Mouse (Mus musculus) heart, adult 9 months (tissue): ENCODE measurements around the gene Farp1.
"Not testable (repeated sequence)": the region's sequence is repeated elsewhere in the genome, so short reads cannot be mapped to it uniquely, and the experiment has no call there.

ENCODE experiments used
- DNase-seq, 2 experiments: peaks; one replicate each; pipeline ENCODE4 v3.0.0; 2022; ENCODE audit warnings: low spot score in 2 of 2

The Farp1 gene

GRCm38 (mm10) chr14:121104760-121105329 is 69.8 kb downstream of the Farp1 start:
- no peak for DNase-seq

DNA sequence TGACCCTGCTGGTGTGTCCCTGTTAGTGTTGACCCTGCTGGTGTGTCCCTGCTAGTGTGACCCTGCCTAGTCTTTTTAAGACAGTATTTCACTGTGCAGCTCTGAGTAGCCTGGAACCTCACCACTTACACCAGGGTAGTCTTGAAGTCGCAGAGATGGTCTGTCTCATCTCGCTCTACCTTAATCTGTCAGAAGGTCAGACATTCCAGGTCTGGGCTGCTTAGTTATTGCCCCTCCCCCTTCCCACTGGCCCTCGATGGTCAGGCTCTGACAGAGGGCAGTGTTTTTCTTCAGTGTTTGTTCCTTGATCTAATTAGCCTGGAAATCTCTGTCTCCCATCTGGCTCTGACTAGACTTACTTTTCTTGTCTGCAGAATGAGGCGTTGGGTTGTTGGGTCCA is 71.9 kb downstream of the Farp1 start:
- DNase-seq, result no peak

DNA sequence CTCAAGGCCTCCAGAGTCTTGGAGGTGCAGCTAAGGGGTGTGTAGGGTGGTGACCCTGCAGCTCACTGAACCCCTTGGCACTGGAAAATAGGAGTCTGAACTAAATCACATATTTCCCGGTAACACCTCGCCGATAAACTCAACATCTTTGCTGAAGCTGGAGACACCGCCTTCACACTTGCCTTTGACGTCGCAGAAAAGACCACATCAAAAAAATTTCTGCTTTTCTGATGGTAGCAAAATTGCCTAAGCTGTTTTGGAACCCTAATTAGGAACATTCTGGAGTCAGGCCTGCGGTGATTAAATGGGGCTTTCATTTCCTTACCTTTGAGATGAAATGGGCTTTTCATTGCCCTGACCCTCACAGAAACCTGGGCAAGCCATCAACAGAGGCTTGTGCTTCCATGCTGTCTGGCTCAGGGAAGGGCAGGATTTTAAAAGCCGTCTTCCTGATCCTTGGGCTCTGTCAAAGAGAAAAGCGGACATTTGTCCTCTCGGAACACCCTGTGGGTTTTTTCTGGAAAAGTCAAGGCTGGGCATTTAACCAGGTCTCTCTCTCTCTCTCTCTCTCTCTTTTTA is 72.8 kb downstream of the Farp1 start:
- no peak for DNase-seq

- peak; percentile 48 to 53 for DNase-seq
These were observed 73.6 kb downstream of the Farp1 start for GRCm38 (mm10) chr14:121108439-121109115.

DNA sequence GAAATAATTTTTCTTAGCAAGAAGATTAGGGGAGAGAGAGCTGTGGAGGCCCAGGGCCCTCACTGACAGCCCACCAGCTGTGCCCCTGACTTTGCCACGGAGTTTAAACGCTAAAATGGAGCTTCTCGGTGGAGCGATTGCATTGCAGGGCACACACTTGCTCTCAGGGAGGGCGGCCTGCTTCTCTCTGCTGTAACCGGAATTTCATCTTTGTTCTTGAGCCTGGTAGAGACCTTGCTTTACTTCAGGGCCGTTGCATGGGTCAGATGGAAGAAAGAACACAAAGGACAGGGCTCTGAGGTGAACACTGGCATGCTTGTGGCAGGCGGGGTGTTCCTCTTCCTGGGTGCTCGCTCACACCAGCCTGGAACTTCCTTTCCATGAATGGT is 74.1 kb downstream of the Farp1 start:
- DNase-seq, result no peak

DNA sequence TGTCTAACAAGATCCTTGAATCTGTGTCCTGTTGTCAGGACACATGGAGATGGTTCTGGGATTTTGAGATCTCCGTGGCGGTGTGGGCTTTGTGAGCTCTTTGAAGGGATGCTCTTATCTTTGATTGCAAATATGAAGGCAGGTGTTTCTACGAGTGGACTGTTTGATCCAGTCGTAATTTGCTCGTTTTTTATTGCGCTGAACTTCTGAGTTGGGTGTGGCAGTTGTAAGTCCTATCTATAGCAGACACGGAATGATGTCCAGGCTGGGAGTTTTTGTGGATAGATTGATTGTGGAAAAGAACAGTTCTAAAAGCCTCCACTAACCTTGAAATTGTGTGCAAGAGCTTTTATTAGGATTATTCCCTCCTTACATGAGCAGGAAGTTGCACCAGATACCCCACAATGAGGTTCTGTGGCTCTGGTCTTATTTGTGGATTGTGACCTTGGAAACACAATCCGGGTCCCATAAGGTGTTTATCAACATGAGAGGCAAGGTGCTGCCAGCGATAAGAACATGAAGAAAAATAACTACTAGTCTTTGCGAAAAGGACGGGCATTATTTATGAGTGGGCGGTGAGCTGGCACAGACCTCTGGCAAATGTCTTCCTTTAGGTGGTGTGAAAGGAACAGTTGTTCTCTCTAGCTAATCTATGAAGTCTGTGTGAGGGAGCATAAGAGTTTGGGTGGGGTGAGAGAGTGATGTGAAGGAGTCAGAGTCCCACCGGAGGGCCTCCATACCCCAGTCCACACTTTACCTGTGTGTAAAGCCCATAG is 75.7 kb downstream of the Farp1 start:
- DNase-seq, result no peak

DNA sequence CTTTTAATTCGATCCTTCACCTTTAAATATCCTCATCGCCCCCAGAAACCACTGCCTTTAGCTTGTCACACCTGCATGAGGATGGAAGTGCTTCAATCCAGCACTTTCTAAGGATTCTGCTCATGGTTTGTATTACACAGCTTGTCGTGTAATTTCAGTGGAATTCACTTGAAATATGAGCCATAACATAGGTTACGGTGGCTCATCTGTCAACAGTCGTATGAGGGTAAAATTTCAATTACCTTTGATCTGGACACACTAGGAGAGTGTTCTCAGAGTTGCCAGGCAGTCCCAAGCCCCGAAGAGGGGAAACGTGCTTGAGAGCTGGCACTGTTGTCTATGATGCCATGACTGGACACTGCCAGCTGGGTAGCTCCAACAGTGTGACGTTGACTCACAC is 77.1 kb downstream of the Farp1 start:
- no peak for DNase-seq

DNA sequence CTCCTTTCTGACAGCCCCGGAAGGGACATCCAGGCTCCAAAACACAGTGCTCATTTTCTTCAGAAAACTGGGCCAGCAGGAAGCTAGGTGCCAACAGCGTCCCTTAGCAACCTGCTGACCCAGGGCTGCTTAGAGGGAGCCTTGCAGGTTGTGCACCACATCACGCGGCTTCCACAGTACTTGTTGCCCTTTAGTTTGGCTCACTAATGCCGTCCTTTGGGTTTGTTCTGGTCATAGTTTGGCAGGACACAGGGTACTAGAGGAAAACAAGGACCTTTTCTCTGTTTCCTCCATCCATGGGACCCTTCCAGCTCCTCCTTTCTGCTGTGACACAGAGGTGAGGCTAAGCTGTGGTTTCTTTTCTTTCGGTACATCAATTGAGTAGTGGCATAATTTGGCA is 78.8 kb downstream of the Farp1 start:
- DNase-seq, result no peak

- DNase-seq, result no peak
These were observed 81.7 kb downstream of the Farp1 start for GRCm38 (mm10) chr14:121116696-121117095.

DNA sequence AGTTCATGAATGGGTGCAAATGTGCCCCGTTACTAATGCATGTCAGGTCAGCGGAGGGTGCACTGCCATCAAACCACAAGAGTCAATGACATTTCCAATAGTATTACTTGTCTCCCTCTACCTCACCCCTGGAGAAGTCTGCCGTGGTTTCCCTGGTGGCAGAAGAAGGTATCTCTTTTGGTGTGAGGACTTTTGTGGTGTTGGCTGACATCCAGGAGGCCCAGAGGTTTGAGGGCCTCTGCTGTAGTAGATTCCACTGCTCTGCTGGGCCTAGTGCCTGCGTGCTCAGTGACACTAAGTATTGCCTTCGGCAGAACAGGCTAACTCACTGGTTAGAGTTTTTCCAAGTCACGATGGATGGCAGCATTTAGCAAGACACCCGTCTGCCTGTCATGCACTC is 83.9 kb downstream of the Farp1 start:
- DNase-seq, result no peak

GRCm38 (mm10) chr14:121121664-121122063 is 86.7 kb downstream of the Farp1 start:
- DNase-seq, result peak; percentile 25 to 40

DNA sequence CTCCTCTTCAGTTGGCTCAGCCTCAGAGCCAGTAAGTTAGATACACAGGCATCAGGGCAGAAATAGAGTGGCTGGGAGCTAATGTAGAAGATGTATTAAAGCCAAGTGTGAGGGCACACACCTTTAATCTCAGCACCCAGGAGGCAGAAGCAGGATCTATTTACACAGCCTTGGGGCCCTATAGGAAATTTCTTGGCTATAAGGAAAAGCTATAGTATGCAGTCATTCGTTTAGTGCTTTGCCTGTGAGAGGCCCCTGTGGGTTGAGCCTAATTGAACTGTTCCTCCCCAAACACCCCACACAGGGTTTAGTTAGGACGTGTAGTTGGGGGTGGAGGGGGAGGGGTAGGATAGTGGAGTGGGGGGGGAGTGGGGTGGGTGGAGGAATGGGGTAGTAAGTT is 87.9 kb downstream of the Farp1 start:
- no peak for DNase-seq

GRCm38 (mm10) chr14:121124409-121125010 is 89.5 kb downstream of the Farp1 start:
- peak; percentile 24 to 27 for DNase-seq

DNA sequence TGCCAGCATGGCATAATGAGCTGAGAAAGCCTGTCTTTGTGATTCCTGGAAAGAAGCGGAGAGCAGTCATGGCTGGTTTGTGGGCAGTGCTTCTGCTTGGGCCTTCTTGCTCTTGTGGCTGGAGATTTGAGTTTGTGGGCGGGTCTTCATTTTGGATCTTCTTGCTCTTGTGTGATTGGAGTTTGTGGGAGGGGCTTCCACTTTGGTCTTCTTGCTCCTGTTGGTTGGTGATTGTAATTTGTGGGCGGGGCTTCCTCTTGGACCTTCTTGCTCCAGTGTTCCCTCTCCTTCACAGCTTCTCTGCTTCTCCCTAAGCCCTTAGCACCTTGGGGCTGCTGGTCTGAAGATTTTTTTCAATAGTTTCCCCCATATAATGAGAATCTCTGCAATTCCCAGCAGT is 90.7 kb downstream of the Farp1 start:
- no peak for DNase-seq

GRCm38 (mm10) chr14:121126291-121126690 is 91.3 kb downstream of the Farp1 start:
- DNase-seq, result no peak

- DNase-seq, result no peak
These were observed 94.1 kb downstream of the Farp1 start for GRCm38 (mm10) chr14:121128858-121129800.

DNA sequence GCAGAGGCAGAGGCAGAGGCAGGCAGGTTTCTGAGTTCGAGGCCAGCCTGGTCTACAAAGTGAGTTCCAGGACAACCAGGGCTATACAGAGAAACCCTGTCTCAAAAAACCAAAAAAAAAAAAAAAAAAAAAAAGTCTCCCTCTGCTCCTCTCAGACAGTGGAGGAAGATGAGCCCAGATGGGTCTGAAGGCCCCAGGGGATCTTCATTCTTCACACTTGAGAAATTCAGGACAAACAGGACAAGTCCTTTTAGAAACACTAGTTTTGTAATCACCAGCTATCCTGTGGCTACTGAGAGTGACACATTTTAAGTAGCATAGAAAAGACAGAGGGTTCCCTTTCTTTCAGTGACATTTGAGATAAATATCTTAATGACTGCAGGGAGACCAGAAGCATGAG is 95.4 kb downstream of the Farp1 start:
- DNase-seq, result not testable (repeated sequence)

- no peak for DNase-seq
These were observed 99.4 kb downstream of the Farp1 start for GRCm38 (mm10) chr14:121134414-121134813.

DNA sequence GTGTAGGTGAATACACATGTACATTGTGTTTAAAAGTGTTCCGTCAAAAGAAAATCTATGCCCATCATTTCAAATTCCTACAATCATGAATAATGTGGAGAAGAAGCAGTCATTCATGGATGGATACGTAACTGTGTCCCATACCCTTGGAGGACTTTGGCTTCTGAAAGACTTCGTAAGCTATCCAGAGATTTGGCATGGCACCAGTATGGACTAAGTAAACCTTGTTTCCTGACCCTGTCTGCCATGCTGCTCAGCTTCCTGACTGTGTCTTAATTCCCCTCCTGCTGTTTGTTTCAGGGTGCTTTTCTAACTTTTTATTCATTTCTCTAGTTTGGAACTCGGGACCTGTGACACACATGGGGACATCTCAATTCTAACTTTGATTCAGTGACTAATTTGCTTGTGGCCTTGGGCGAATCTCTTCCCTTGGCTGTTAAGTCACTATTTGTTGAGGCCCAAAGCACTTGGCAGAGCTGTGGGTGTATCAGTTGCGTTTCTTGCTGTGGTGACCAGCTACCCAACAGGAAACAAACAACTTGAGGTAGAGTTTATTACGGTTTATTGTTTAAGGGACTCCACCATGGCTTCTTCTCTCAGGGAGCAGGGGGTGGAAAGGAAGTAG is 108.9 kb downstream of the Farp1 start:
- no peak for DNase-seq

- no peak for DNase-seq
These were observed 109.5 kb downstream of the Farp1 start for GRCm38 (mm10) chr14:121144496-121144895.

- no peak for DNase-seq
These were observed 110.3 kb downstream of the Farp1 start for GRCm38 (mm10) chr14:121145291-121145690.
